ENCODE assay signal across 8 mouse cellular contexts in the genomic region with DNA sequence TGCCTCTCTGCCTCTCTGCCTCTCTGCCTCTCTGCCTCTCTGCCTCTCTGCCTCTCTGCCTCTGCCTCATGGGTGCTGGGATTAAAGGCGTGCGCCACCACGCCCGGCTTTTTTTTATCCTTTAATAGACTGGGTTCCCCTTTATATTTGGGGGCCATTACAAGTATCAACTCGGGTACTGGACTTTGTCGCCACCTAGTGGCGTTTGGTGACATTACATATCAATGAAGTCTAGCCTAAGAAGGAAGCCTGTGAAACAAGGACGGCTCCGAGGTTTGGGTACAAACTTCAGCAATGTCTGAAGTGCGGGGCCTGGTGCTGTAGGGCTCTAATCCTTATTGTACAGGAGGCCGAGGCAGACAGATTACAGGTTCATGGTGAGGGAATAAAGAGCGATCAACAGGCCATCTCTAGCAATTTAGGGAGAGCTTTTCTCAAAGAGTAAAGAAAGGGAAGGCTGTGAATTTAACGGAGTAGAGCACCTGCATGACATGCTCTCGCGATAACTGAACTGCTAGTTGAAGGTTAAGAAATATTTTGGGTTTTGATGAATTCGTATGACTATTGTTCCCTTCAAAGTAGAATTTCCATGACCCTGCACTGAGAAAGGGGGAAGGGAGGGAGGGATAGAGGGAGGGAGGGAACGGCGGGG. TPM values are rescaled to one million over a fixed set of nuclear protein-coding genes. Genes with fewer than 3 reads are reported as not detected.
DNase-seq lines count a peak whose midpoint lies in the region; ATAC-seq and TF ChIP-seq lines count a peak whose summit lies in the region.

No protein-coding gene starts in this region.

- ATAC-seq in embryonic facial prominence, embryonic 15.5 days (ENCODE audit: insufficient number of reproducible peaks, low FRiP score, low TSS enrichment, low read depth): no peak
- no peak for ATAC-seq in kidney, embryonic 15.5 days (replicated peaks; ENCODE audit: low FRiP score)
- no peak for ATAC-seq in limb, embryonic 15.5 days (ENCODE audit: insufficient number of reproducible peaks, low FRiP score, low TSS enrichment, low read depth)
- ATAC-seq in midbrain, postnatal 0 days (ENCODE audit: low FRiP score): no peak

- H3K4me1 ChIP-seq in bone marrow, adult 2 months (ENCODE audit: control insufficient read depth, insufficient read depth, low read length): no peaks in the 10 kb centered on the region
- no peaks in the 10 kb centered on the region for H3K4me1 ChIP-seq in embryonic facial prominence, embryonic 15.5 days
- peaks cover 8% of the 10 kb centered on the region for H3K4me1 ChIP-seq in heart, embryonic 10.5 days
- H3K4me1 ChIP-seq in kidney, embryonic 15.5 days: peaks cover 6% of the 10 kb centered on the region; the same call in 1 of the 2 replicates
- peaks cover 8% of the 10 kb centered on the region; the same call in 1 of the 2 replicates for H3K4me1 ChIP-seq in limb, embryonic 15.5 days
- no peaks in the 10 kb centered on the region for H3K4me1 ChIP-seq in midbrain, postnatal 0 days (ENCODE audit: insufficient read depth, low read length)

- TF ChIP-seq POLR2A in bone marrow, adult 2 months (IDR thresholded peaks at IDR 0.05; ENCODE audit: borderline replicate concordance, control insufficient read depth, low read depth, low read length): no peak

- H3K4me3 ChIP-seq in C2C12 (ENCODE audit: insufficient read depth, poor library complexity, severe bottlenecking): no peak overlapping the region
- no peak overlapping the region for H3K4me3 ChIP-seq in bone marrow, adult 2 months (replicated peaks; ENCODE audit: control insufficient read depth, low read depth, low read length)
- no peak overlapping the region for H3K4me3 ChIP-seq in embryonic facial prominence, embryonic 15.5 days (replicated peaks)
- peak overlapping the region; percentile 40; the same call in 1 of the 2 replicates for H3K4me3 ChIP-seq in heart, embryonic 10.5 days
- H3K4me3 ChIP-seq in kidney, embryonic 15.5 days (replicated peaks): peak overlapping the region; percentile 10
- no peak overlapping the region; the same call in 1 of the 2 replicates for H3K4me3 ChIP-seq in limb, embryonic 15.5 days
- no peak overlapping the region for H3K4me3 ChIP-seq in midbrain, postnatal 0 days (ENCODE audit: low read depth, low read length)

- no peak overlapping the region for H3K9ac ChIP-seq in embryonic facial prominence, embryonic 15.5 days
- no peak overlapping the region for H3K9ac ChIP-seq in kidney, embryonic 15.5 days
- H3K9ac ChIP-seq in limb, embryonic 15.5 days: no peak overlapping the region
- no peak overlapping the region for H3K9ac ChIP-seq in midbrain, postnatal 0 days (replicated peaks; ENCODE audit: low read length, poor library complexity, severe bottlenecking)

- H3K27me3 ChIP-seq in C2C12 (ENCODE audit: control insufficient read depth, insufficient read depth, insufficient read length): no peaks in the 10 kb centered on the region
- H3K27me3 ChIP-seq in embryonic facial prominence, embryonic 15.5 days: no peaks in the 10 kb centered on the region
- no peaks in the 10 kb centered on the region for H3K27me3 ChIP-seq in heart, embryonic 10.5 days (ENCODE audit: insufficient read depth, poor library complexity, severe bottlenecking)
- no peaks in the 10 kb centered on the region for H3K27me3 ChIP-seq in kidney, embryonic 15.5 days
- no peaks in the 10 kb centered on the region for H3K27me3 ChIP-seq in limb, embryonic 15.5 days
- H3K27me3 ChIP-seq in midbrain, postnatal 0 days (ENCODE audit: insufficient read depth, low read length): no peaks in the 10 kb centered on the region

- peak; percentile 12 for TF ChIP-seq CTCF in C2C12 (IDR thresholded peaks at IDR 0.05; ENCODE audit: control insufficient read depth, insufficient read depth, insufficient read length)
- TF ChIP-seq CTCF in bone marrow, adult 2 months (IDR thresholded peaks at IDR 0.05; ENCODE audit: control insufficient read depth, insufficient read depth, low read length): 0 out of 2 replicates have a peak, but pooled peaks have one; percentile 17
- TF ChIP-seq CTCF in midbrain, postnatal 0 days (IDR thresholded peaks at IDR 0.05): peak; percentile 82

- peaks cover 11% of the 10 kb centered on the region for H3K36me3 ChIP-seq in C2C12 (ENCODE audit: control insufficient read depth, insufficient read depth)
- H3K36me3 ChIP-seq in embryonic facial prominence, embryonic 15.5 days: no peaks in the 10 kb centered on the region
- no peaks in the 10 kb centered on the region for H3K36me3 ChIP-seq in heart, embryonic 10.5 days
- H3K36me3 ChIP-seq in kidney, embryonic 15.5 days: no peaks in the 10 kb centered on the region
- H3K36me3 ChIP-seq in limb, embryonic 15.5 days: no peaks in the 10 kb centered on the region
- no peaks in the 10 kb centered on the region for H3K36me3 ChIP-seq in midbrain, postnatal 0 days (ENCODE audit: insufficient read depth, low read length)

- DNase-seq in heart, embryonic 10.5 days (ENCODE audit: low spot score): no peak
- DNase-seq in midbrain, postnatal 0 days (ENCODE audit: low spot score): peak; percentile 86
- DNase-seq in spleen, postnatal 10 days (ENCODE audit: low spot score in 2 of 2): peak; percentile 76 to 85

- peak overlapping the region; percentile 32; the same call in 1 of the 2 replicates for H3K4me2 ChIP-seq in embryonic facial prominence, embryonic 15.5 days (replicated peaks)
- peak overlapping the region; percentile 43 for H3K4me2 ChIP-seq in kidney, embryonic 15.5 days
- H3K4me2 ChIP-seq in limb, embryonic 15.5 days: peak overlapping the region; percentile 26; the same call in 1 of the 2 replicates
- peak overlapping the region; percentile 16 for H3K4me2 ChIP-seq in midbrain, postnatal 0 days (ENCODE audit: low read depth, low read length, poor library complexity, severe bottlenecking)

- H3ac ChIP-seq in C2C12 (ENCODE audit: control insufficient read depth, insufficient read length, low read depth): peak overlapping the region; percentile 56

- WGBS in bone marrow, adult 2 months: 14% methylated on average over 18 of the region's 18 CpGs
- 25% methylated on average over 18 of the region's 18 CpGs for WGBS in embryonic facial prominence, embryonic 15.5 days
- 23% methylated on average over 18 of the region's 18 CpGs for WGBS in heart, embryonic 10.5 days
- WGBS in kidney, embryonic 15.5 days: 27% methylated on average over 18 of the region's 18 CpGs
- WGBS in limb, embryonic 15.5 days: 22% methylated on average over 18 of the region's 18 CpGs
- 24% methylated on average over 18 of the region's 18 CpGs for WGBS in midbrain, postnatal 0 days

- no peaks in the 10 kb centered on the region for H3K9me3 ChIP-seq in embryonic facial prominence, embryonic 15.5 days (replicated peaks)
- H3K9me3 ChIP-seq in heart, embryonic 10.5 days: no peaks in the 10 kb centered on the region
- H3K9me3 ChIP-seq in kidney, embryonic 15.5 days (replicated peaks): no peaks in the 10 kb centered on the region
- no peaks in the 10 kb centered on the region for H3K9me3 ChIP-seq in limb, embryonic 15.5 days
- no peaks in the 10 kb centered on the region for H3K9me3 ChIP-seq in midbrain, postnatal 0 days (ENCODE audit: low read length)

- no peaks in the 10 kb centered on the region for H3K79me3 ChIP-seq in C2C12 (ENCODE audit: low read depth)

- H3K79me2 ChIP-seq in C2C12 (ENCODE audit: control insufficient read depth, insufficient read depth): no peaks in the 10 kb centered on the region

- no peak overlapping the region for H3K27ac ChIP-seq in bone marrow, adult 2 months (ENCODE audit: control insufficient read depth, insufficient read depth, low read depth, low read length, poor library complexity)
- H3K27ac ChIP-seq in embryonic facial prominence, embryonic 15.5 days (replicated peaks): no peak overlapping the region
- H3K27ac ChIP-seq in heart, embryonic 10.5 days: peak overlapping the region; percentile 59; the same call in 1 of the 2 replicates
- no peak overlapping the region for H3K27ac ChIP-seq in kidney, embryonic 15.5 days
- no peak overlapping the region for H3K27ac ChIP-seq in limb, embryonic 15.5 days
- no peak overlapping the region for H3K27ac ChIP-seq in midbrain, postnatal 0 days (ENCODE audit: low read depth, low read length)

RNA-seq across cellular contexts. Expression of a gene that starts 12.2 kb away (rescaled TPM):
- 15.3 TPM for polyA plus RNA-seq in C2C12 (2012; fragmentation: generic; extraction: Trizol)
- 10.4 and 15.7 TPM in 2 replicates for polyA plus RNA-seq in bone marrow, adult 2 months (2011; ENCODE audit: insufficient read depth, insufficient read length, low replicate concordance, missing spikeins)
- polyA plus RNA-seq in embryonic facial prominence, embryonic 15.5 days (2015; fragmentation: Nextera tagmentation; extraction: Ambion mirVana): 15.1 and 18.1 TPM in 2 replicates
- 44.8 and 61.8 TPM in 2 replicates for polyA plus RNA-seq in heart, embryonic 10.5 days (2016; fragmentation: Nextera tagmentation; extraction: Ambion mirVana)
- polyA plus RNA-seq in kidney, embryonic 15.5 days (2015; fragmentation: Nextera tagmentation; extraction: Ambion mirVana): 28.8 and 29.9 TPM in 2 replicates
- 10.0 and 12.2 TPM in 2 replicates for polyA plus RNA-seq in limb, embryonic 15.5 days (2015; fragmentation: Nextera tagmentation; extraction: Ambion mirVana)
- total RNA-seq in midbrain, postnatal 0 days (2014; rRNA removed): 9.5 and 13.8 TPM in 2 replicates
- 15.0 and 15.4 TPM in 2 replicates for polyA plus RNA-seq in midbrain, postnatal 0 days (2015; fragmentation: Nextera tagmentation; extraction: Ambion mirVana)

RNA-seq across cellular contexts. Expression of a gene that starts 17.9 kb away (rescaled TPM):
- 95.1 TPM for polyA plus RNA-seq in C2C12 (2012; fragmentation: generic; extraction: Trizol)
- polyA plus RNA-seq in bone marrow, adult 2 months (2011; ENCODE audit: insufficient read depth, insufficient read length, low replicate concordance, missing spikeins): 2.1 and 3.1 TPM in 2 replicates
- 9.0 and 10.3 TPM in 2 replicates for polyA plus RNA-seq in embryonic facial prominence, embryonic 15.5 days (2015; fragmentation: Nextera tagmentation; extraction: Ambion mirVana)
- 21.1 and 23.1 TPM in 2 replicates for polyA plus RNA-seq in heart, embryonic 10.5 days (2016; fragmentation: Nextera tagmentation; extraction: Ambion mirVana)
- polyA plus RNA-seq in kidney, embryonic 15.5 days (2015; fragmentation: Nextera tagmentation; extraction: Ambion mirVana): 13.2 and 13.9 TPM in 2 replicates
- 5.7 and 6.7 TPM in 2 replicates for polyA plus RNA-seq in limb, embryonic 15.5 days (2015; fragmentation: Nextera tagmentation; extraction: Ambion mirVana)
- total RNA-seq in midbrain, postnatal 0 days (2014; rRNA removed): 0.38 and 1.4 TPM in 2 replicates
- polyA plus RNA-seq in midbrain, postnatal 0 days (2015; fragmentation: Nextera tagmentation; extraction: Ambion mirVana): 2.0 and 2.2 TPM in 2 replicates

RNA-seq across cellular contexts. Expression of a gene that starts 40.3 kb away (rescaled TPM):
- polyA plus RNA-seq in C2C12 (2012; fragmentation: generic; extraction: Trizol): 0.02 TPM
- 2.4 TPM in 1 of 2 replicates, not detected in the other for polyA plus RNA-seq in bone marrow, adult 2 months (2011; ENCODE audit: insufficient read depth, insufficient read length, low replicate concordance, missing spikeins)
- not detected in 2 replicates for polyA plus RNA-seq in embryonic facial prominence, embryonic 15.5 days (2015; fragmentation: Nextera tagmentation; extraction: Ambion mirVana)
- 0.57 TPM in 1 of 2 replicates, not detected in the other for polyA plus RNA-seq in heart, embryonic 10.5 days (2016; fragmentation: Nextera tagmentation; extraction: Ambion mirVana)
- 61.8 and 160 TPM in 2 replicates for polyA plus RNA-seq in kidney, embryonic 15.5 days (2015; fragmentation: Nextera tagmentation; extraction: Ambion mirVana)
- 0.12 TPM in 1 of 2 replicates, not detected in the other for polyA plus RNA-seq in limb, embryonic 15.5 days (2015; fragmentation: Nextera tagmentation; extraction: Ambion mirVana)
- total RNA-seq in midbrain, postnatal 0 days (2014; rRNA removed): not detected in 2 replicates
- 0.20 TPM in 1 of 2 replicates, not detected in the other for polyA plus RNA-seq in midbrain, postnatal 0 days (2015; fragmentation: Nextera tagmentation; extraction: Ambion mirVana)

RNA-seq across cellular contexts. Expression of a gene that starts 54.5 kb away (rescaled TPM):
- 455 TPM for polyA plus RNA-seq in C2C12 (2012; fragmentation: generic; extraction: Trizol)
- 52.4 and 76.9 TPM in 2 replicates for polyA plus RNA-seq in bone marrow, adult 2 months (2011; ENCODE audit: insufficient read depth, insufficient read length, low replicate concordance, missing spikeins)
- 147 and 156 TPM in 2 replicates for polyA plus RNA-seq in embryonic facial prominence, embryonic 15.5 days (2015; fragmentation: Nextera tagmentation; extraction: Ambion mirVana)
- polyA plus RNA-seq in heart, embryonic 10.5 days (2016; fragmentation: Nextera tagmentation; extraction: Ambion mirVana): 232 and 247 TPM in 2 replicates
- 184 and 190 TPM in 2 replicates for polyA plus RNA-seq in kidney, embryonic 15.5 days (2015; fragmentation: Nextera tagmentation; extraction: Ambion mirVana)
- 140 and 166 TPM in 2 replicates for polyA plus RNA-seq in limb, embryonic 15.5 days (2015; fragmentation: Nextera tagmentation; extraction: Ambion mirVana)
- 65.2 and 79.8 TPM in 2 replicates for total RNA-seq in midbrain, postnatal 0 days (2014; rRNA removed)
- polyA plus RNA-seq in midbrain, postnatal 0 days (2015; fragmentation: Nextera tagmentation; extraction: Ambion mirVana): 102 and 105 TPM in 2 replicates

Comparison
In these comparisons a context has a peak if more than half of its experiments do, and no peak if none do; other contexts are left out.
1. H3K4me3 ChIP-seq: peak in heart, embryonic 10.5 days (single experiment) and kidney, embryonic 15.5 days (single experiment); none in C2C12 (single experiment), bone marrow, adult 2 months (single experiment), embryonic facial prominence, embryonic 15.5 days (single experiment), limb, embryonic 15.5 days (single experiment) and midbrain, postnatal 0 days (single experiment).
2. CTCF ChIP-seq: peak in every context shown above with its lines; median percentile 82 in midbrain, postnatal 0 days; 17 in bone marrow, adult 2 months; 12 in C2C12.
3. RNA of a gene that starts 40.3 kb away (polyA plus RNA-seq): 61.8 to 160 TPM in kidney, embryonic 15.5 days; 2.4 TPM in bone marrow, adult 2 months, 0.57 TPM in heart, embryonic 10.5 days, 0.20 TPM in midbrain, postnatal 0 days, 0.12 TPM in limb, embryonic 15.5 days, not detected in embryonic facial prominence, embryonic 15.5 days and 0.02 TPM in C2C12 (single experiment); every median in the first group is over 10 times any median in the second.
4. Peak in every context shown above with its lines, with median percentiles within 50 percentile points of each other: H3K4me2 ChIP-seq.